Mouse (Mus musculus) MEL (cell line): ENCODE data around the gene 1700001C19Rik. TPM values are rescaled to one million over a fixed set of nuclear protein-coding genes. Genes with fewer than 3 reads are reported as not detected.

Experiments
- DNase-seq: peaks from one replicate; pipeline ENCODE4 v3.0.0; 2011; ENCODE audit warnings: low read depth, low spot score
- H3K27ac ChIP-seq: 2 replicates; pipeline ENCODE4 v1.5.1; 2012; ENCODE audit warnings: low read depth, mild to moderate bottlenecking, control low read depth, low read length, moderate library complexity; ENCODE audit not compliant: control insufficient read depth
- H3K27me3 ChIP-seq, 2 experiments: fragments of 150-350 bp in 1 of 2; sonication (generic) in 1 of 2; 2 replicates each; pipeline ENCODE4 v1.6.1; 2012; ENCODE audit warnings: low read length in 2 of 2, mild to moderate bottlenecking in 2 of 2, improper control_type of control experiment in 1 of 2, moderate library complexity in 1 of 2; ENCODE audit not compliant: insufficient read depth in 2 of 2, control insufficient read depth in 1 of 2
- H3K36me3 ChIP-seq, 2 experiments: 2 replicates each; pipeline ENCODE4 v1.6.1; 2012 to 2014; ENCODE audit warnings: low read length in 2 of 2, improper control_type of control experiment in 1 of 2, inconsistent platforms in 1 of 2, mild to moderate bottlenecking in 1 of 2; ENCODE audit not compliant: insufficient read depth in 2 of 2, control insufficient read depth in 1 of 2
- H3K4me1 ChIP-seq, 2 experiments: fragments of 150-350 bp in 1 of 2; sonication (generic) in 1 of 2; 2 replicates each; pipeline ENCODE4 v1.6.1; 2012; ENCODE audit warnings: low read length in 2 of 2, improper control_type of control experiment in 1 of 2, mild to moderate bottlenecking in 1 of 2; ENCODE audit not compliant: insufficient read depth in 2 of 2, control insufficient read depth in 1 of 2
- H3K4me3 ChIP-seq, 2 experiments: fragments of 150-350 bp in 1 of 2; sonication (generic) in 1 of 2; 2 replicates each; pipeline ENCODE4 v1.5.1; 2012; ENCODE audit warnings: low read depth in 2 of 2, low read length in 2 of 2, mild to moderate bottlenecking in 2 of 2, moderate library complexity in 2 of 2, control low read depth in 1 of 2, improper control_type of control experiment in 1 of 2; ENCODE audit not compliant: control insufficient read depth in 1 of 2, insufficient read depth in 1 of 2
- H3K79me2 ChIP-seq: 2 replicates; pipeline ENCODE4 v1.6.1; 2012; ENCODE audit warnings: mild to moderate bottlenecking, low read length, moderate library complexity; ENCODE audit not compliant: control insufficient read depth, poor library complexity, insufficient read depth
- H3K9ac ChIP-seq: 2 replicates; pipeline ENCODE4 v1.6.1; 2012; ENCODE audit warnings: low read depth, mild to moderate bottlenecking, control low read depth, low read length, moderate library complexity; ENCODE audit not compliant: control insufficient read depth, poor library complexity, severe bottlenecking
- H3K9me3 ChIP-seq: fragments of 150-350 bp; sonication (generic); replicated peaks from 2 replicates; pipeline ENCODE4 v1.6.1; 2012; ENCODE audit warnings: mild to moderate bottlenecking, low read length, improper control_type of control experiment, moderate library complexity; ENCODE audit not compliant: insufficient read depth
- BHLHE40 ChIP-seq: IDR thresholded peaks from 2 replicates; pipeline ENCODE4 v1.6.1; 2012; ENCODE audit warnings: low read depth, mild to moderate bottlenecking, inconsistent platforms, low read length, improper control_type of control experiment, borderline replicate concordance
- CHD2 ChIP-seq: IDR thresholded peaks from 2 replicates; pipeline ENCODE4 v1.6.1; 2011; ENCODE audit warnings: low read length, improper control_type of control experiment
- CTCF ChIP-seq, 3 experiments: IDR thresholded peaks in 2 of 3; conservative IDR thresholded peaks in 1 of 3; 2 replicates each; pipeline ENCODE4 v1.5.1; 2011 to 2012; ENCODE audit warnings: low read length in 3 of 3, low read depth in 2 of 3, mild to moderate bottlenecking in 2 of 3, improper control_type of control experiment in 1 of 3, inconsistent platforms in 1 of 3, mixed read lengths in 1 of 3, moderate library complexity in 1 of 3; ENCODE audit not compliant: control insufficient read depth in 1 of 3, insufficient read depth in 1 of 3, poor library complexity in 1 of 3, severe bottlenecking in 1 of 3
- ELF1 ChIP-seq: IDR thresholded peaks from 2 replicates; pipeline ENCODE4 v1.6.1; 2014; ENCODE audit warnings: low read depth, mild to moderate bottlenecking, inconsistent platforms, low read length, improper control_type of control experiment, moderate library complexity
- ETS1 ChIP-seq: IDR thresholded peaks from 2 replicates; pipeline ENCODE4 v1.6.1; 2012; ENCODE audit warnings: low read depth, mild to moderate bottlenecking, inconsistent platforms, low read length, improper control_type of control experiment, moderate library complexity
- GABPA ChIP-seq: IDR thresholded peaks from 2 replicates; pipeline ENCODE4 v1.6.1; 2012; ENCODE audit warnings: low read depth, mild to moderate bottlenecking, inconsistent platforms, low read length, improper control_type of control experiment, moderate library complexity
- HCFC1 ChIP-seq: IDR thresholded peaks from 2 replicates; pipeline ENCODE4 v1.6.1; 2012; ENCODE audit warnings: low read depth, mild to moderate bottlenecking, inconsistent platforms, low read length, improper control_type of control experiment, moderate library complexity
- KAT2A ChIP-seq: conservative IDR thresholded peaks from 2 replicates; pipeline ENCODE4 v1.6.1; 2012; ENCODE audit warnings: low read depth, low read length, improper control_type of control experiment, inconsistent platforms
- MAFK ChIP-seq: IDR thresholded peaks from 2 replicates; pipeline ENCODE4 v1.6.1; 2011; ENCODE audit warnings: low read depth, mild to moderate bottlenecking, low read length, improper control_type of control experiment, borderline replicate concordance
- MAX ChIP-seq: IDR thresholded peaks from 2 replicates; pipeline ENCODE4 v1.6.1; 2011; ENCODE audit warnings: low read length, improper control_type of control experiment
- MYC ChIP-seq: IDR thresholded peaks from 2 replicates; pipeline ENCODE4 v1.6.1; 2011; ENCODE audit warnings: low read depth, mild to moderate bottlenecking, low read length, improper control_type of control experiment, moderate library complexity
- NELFE ChIP-seq: IDR thresholded peaks from 2 replicates; pipeline ENCODE4 v1.6.1; 2011; ENCODE audit warnings: low read depth, low read length, improper control_type of control experiment
- POLR2A ChIP-seq, 2 experiments: IDR thresholded peaks; 2 replicates each; pipeline ENCODE4 v1.6.1; 2011 to 2012; ENCODE audit warnings: low read length in 2 of 2, mild to moderate bottlenecking in 2 of 2, control low read depth in 1 of 2, improper control_type of control experiment in 1 of 2, low read depth in 1 of 2, moderate library complexity in 1 of 2; ENCODE audit not compliant: control insufficient read depth in 1 of 2, insufficient read depth in 1 of 2, poor library complexity in 1 of 2
- POLR2AphosphoS5 ChIP-seq: IDR thresholded peaks from 2 replicates; pipeline ENCODE4 v1.6.1; 2012; ENCODE audit warnings: low read depth, borderline replicate concordance, mild to moderate bottlenecking, inconsistent platforms, low read length, moderate library complexity, mixed read lengths
- RCOR1 ChIP-seq: IDR thresholded peaks from 2 replicates; pipeline ENCODE4 v1.6.1; 2012; ENCODE audit warnings: low read depth, mild to moderate bottlenecking, inconsistent platforms, low read length, improper control_type of control experiment
- SMC3 ChIP-seq: IDR thresholded peaks from 2 replicates; pipeline ENCODE4 v1.6.1; 2011; ENCODE audit warnings: low read depth, low read length, improper control_type of control experiment
- TBP ChIP-seq: IDR thresholded peaks from 2 replicates; pipeline ENCODE4 v1.8.0; 2011; ENCODE audit warnings: low read depth, low read length, improper control_type of control experiment
- TCF12 ChIP-seq: IDR thresholded peaks from 2 replicates; pipeline ENCODE4 v1.6.1; 2014; ENCODE audit warnings: low read depth, mild to moderate bottlenecking, inconsistent platforms, low read length, improper control_type of control experiment, moderate library complexity
- USF1 ChIP-seq: IDR thresholded peaks from 2 replicates; pipeline ENCODE4 v1.6.1; 2014; ENCODE audit warnings: low read depth, mild to moderate bottlenecking, inconsistent platforms, low read length, improper control_type of control experiment, moderate library complexity
- USF2 ChIP-seq, 2 experiments: IDR thresholded peaks; 2 replicates each; pipeline ENCODE4 v1.6.1; 2011 to 2012; ENCODE audit warnings: improper control_type of control experiment in 2 of 2, low read length in 2 of 2, borderline replicate concordance in 1 of 2, inconsistent platforms in 1 of 2, low read depth in 1 of 2, mild to moderate bottlenecking in 1 of 2; ENCODE audit not compliant: insufficient read depth in 1 of 2
- ZC3H11A ChIP-seq: IDR thresholded peaks from 2 replicates; pipeline ENCODE4 v1.6.1; 2012; ENCODE audit warnings: low read depth, mild to moderate bottlenecking, inconsistent platforms, low read length, improper control_type of control experiment
- ZNF384 ChIP-seq: IDR thresholded peaks from 2 replicates; pipeline ENCODE4 v1.6.1; 2012; ENCODE audit warnings: low read depth, mild to moderate bottlenecking, inconsistent platforms, low read length, improper control_type of control experiment
- polyA plus RNA-seq, 2 experiments: library from polyadenylated mRNA; stranded (reverse) in 1 of 2; unstranded in 1 of 2; fragments of >175 nt in 1 of 2; fragments of >200 nt in 1 of 2; gene quantifications; 2 replicates each; pipeline versions ENCODE4 v1.2.1 to v1.2.4; 2012; ENCODE audit warnings: low replicate concordance in 2 of 2, low read depth in 1 of 2; ENCODE audit not compliant: insufficient read length in 2 of 2, insufficient read depth in 1 of 2, missing spikeins in 1 of 2
- total RNA-seq: library from RNA; depleted of rRNA; stranded (reverse); fragments of 300-350 nt; gene quantifications from 2 replicates; pipeline ENCODE4 v1.2.3, GENCODE M21; 2012

1700001C19Rik gene
- total and polyA plus RNA-seq, 3 experiments, result not detected

DNA sequence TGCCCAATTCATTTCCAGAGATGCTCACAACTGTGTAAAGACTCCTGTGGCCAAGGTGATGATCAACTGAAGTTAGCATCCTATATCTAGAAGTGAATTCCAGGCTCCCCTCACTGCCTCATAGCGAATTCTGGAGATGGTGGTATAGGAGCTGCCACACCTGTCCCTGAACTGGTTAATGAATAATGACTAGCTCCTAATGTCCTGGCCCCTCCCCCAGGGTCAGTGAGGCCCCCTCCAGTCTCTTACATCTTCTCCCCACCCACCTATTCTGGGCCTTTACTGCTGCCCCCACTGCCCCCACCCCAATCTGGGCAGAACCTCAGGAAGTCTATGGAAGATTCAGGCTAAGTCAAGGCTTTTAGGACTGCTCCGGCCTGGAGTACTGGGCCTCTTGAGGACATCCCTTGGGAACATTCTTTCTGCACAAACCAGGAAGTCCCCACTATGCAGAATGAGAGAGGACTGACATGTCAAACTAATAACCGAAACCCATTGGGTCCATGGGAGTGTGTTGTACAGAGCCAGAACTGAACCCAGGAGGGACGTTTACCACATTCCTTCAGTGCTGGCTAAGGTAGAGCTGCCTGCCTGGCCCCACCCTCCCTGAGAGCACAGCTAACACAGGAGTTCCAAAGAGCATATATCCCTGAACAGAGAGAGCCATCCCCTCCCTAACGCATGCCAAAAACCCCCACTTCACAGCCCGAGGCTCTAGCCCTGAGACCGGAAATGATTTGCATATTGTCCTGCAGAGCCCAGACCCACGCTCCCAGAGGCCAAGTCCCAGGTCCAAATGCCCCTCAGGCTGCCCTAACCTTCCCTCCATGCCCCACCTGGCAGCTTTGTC lies 11.6 kb upstream of the 1700001C19Rik start:
- Histone ChIP-seq H3K9me3 (no peaks in the 10 kb centered on the region), H3K27me3 (no peaks in the 10 kb centered on the region; a peak in 1 of 4 replicates), H3K4me1 (peaks cover 0 to 9% of the 10 kb centered on the region in 2 experiments; a peak in 2 of 4 replicates), H3K4me3 (no peak overlapping the region), H3K9ac (no peak overlapping the region), H3K27ac (no peak overlapping the region), H3K79me2 (no peaks in the 10 kb centered on the region), H3K36me3 (no peaks in the 10 kb centered on the region; a peak in 1 of 4 replicates)
- no peak for DNase-seq
- TF ChIP-seq NELFE, result no peak
- TF ChIP-seq MYC, result no peak
- TF ChIP-seq CHD2, result no peak
- TF ChIP-seq ELF1, result no peak
- TF ChIP-seq POLR2A (IDR thresholded peaks at IDR 0.05; ENCODE audit: control insufficient read depth in 1 of 2, insufficient read depth in 1 of 2, low read depth in 1 of 2, low read length in 2 of 2, poor library complexity in 1 of 2), result no peak
- TF ChIP-seq HCFC1, result no peak
- no peak for TF ChIP-seq RCOR1
- no peak for TF ChIP-seq MAX
- no peak for TF ChIP-seq USF2 (IDR thresholded peaks at IDR 0.05; ENCODE audit: borderline replicate concordance in 1 of 2, insufficient read depth in 1 of 2, low read depth in 1 of 2, low read length in 2 of 2)
- TF ChIP-seq ZNF384, result no peak
- no peak for TF ChIP-seq TBP
- TF ChIP-seq TCF12, result no peak
- no peak for TF ChIP-seq CTCF (IDR thresholded peaks at IDR 0.05 in 2 of 3, conservative IDR thresholded peaks at IDR 0.05 in 1 of 3; ENCODE audit: control insufficient read depth in 1 of 3, insufficient read depth in 1 of 3, low read depth in 2 of 3, low read length in 3 of 3, poor library complexity in 1 of 3, severe bottlenecking in 1 of 3)
- TF ChIP-seq KAT2A, result no peak
- no peak for TF ChIP-seq MAFK
- no peak for TF ChIP-seq USF1
- no peak for TF ChIP-seq GABPA

- Histone ChIP-seq H3K27ac (no peak overlapping the region), H3K4me3 (no peak overlapping the region), H3K36me3 (no peaks in the 10 kb centered on the region), H3K27me3 (no peaks in the 10 kb centered on the region; a peak in 1 of 4 replicates), H3K79me2 (no peaks in the 10 kb centered on the region), H3K9me3 (no peaks in the 10 kb centered on the region), H3K4me1 (no peaks in the 10 kb centered on the region), H3K9ac (no peak overlapping the region)
- no peak for DNase-seq
- TF ChIP-seq SMC3 (no peak), POLR2AphosphoS5 (no peak), ZC3H11A (no peak), KAT2A (no peak), BHLHE40 (no peak), ELF1 (no peak), ETS1 (no peak)
- TF ChIP-seq, all 39 proteins: peak for 0
Observed at GRCm38 (mm10) chr17:47446561-47446960, 9.4 kb upstream of the 1700001C19Rik start.
